Mouse (Mus musculus) stomach, postnatal 0 days (tissue): ENCODE results near the gene Nploc4. TPM values are rescaled to one million over a fixed set of nuclear protein-coding genes. Genes with fewer than 3 reads are reported as not detected.

Experiments used
- ATAC-seq: fragments of 200-750 bp; cut with Nextera tagmentation; 2 replicates; pipeline ENCODE4 v1.8.0; 2017; ENCODE audit not compliant: low FRiP score, low TSS enrichment
- DNase-seq: peaks from one replicate; pipeline ENCODE4 v3.0.0-alpha.2; 2016; ENCODE audit warnings: low spot score
- H3K27ac ChIP-seq: fragments of 300-500 bp; sonication (generic); replicated peaks from 2 replicates; pipeline ENCODE4 v1.5.1; 2014; ENCODE audit warnings: mild to moderate bottlenecking, control low read depth
- H3K27me3 ChIP-seq: fragments of 300-500 bp; sonication (generic); 2 replicates; pipeline ENCODE4 v1.6.1; 2014; ENCODE audit warnings: low read length; ENCODE audit not compliant: control insufficient read depth, insufficient read depth
- H3K36me3 ChIP-seq: fragments of 300-500 bp; sonication (generic); 2 replicates; pipeline ENCODE4 v1.6.1; 2014; ENCODE audit warnings: low read length, mixed read lengths; ENCODE audit not compliant: control insufficient read depth, insufficient read depth
- H3K4me1 ChIP-seq: fragments of 300-500 bp; sonication (generic); replicated peaks from 2 replicates; pipeline ENCODE4 v1.6.1; 2014; ENCODE audit warnings: antibody characterized with exemption; ENCODE audit not compliant: control insufficient read depth, insufficient read depth
- H3K4me2 ChIP-seq: fragments of 300-500 bp; sonication (generic); replicated peaks from 2 replicates; pipeline ENCODE4 v1.6.1; 2014; ENCODE audit warnings: low read depth, mild to moderate bottlenecking, control low read depth, moderate library complexity
- H3K4me3 ChIP-seq: fragments of 300-500 bp; sonication (generic); 2 replicates; pipeline ENCODE4 v1.5.1; 2014; ENCODE audit warnings: low read depth, low read length, control low read depth
- H3K9ac ChIP-seq: fragments of 300-500 bp; sonication (generic); 2 replicates; pipeline ENCODE4 v1.6.1; 2014; ENCODE audit warnings: mild to moderate bottlenecking, low read length, control low read depth, mixed read lengths
- H3K9me3 ChIP-seq: fragments of 300-500 bp; sonication (generic); 2 replicates; pipeline ENCODE4 v1.6.1; 2016; ENCODE audit warnings: low read length; ENCODE audit not compliant: control insufficient read depth
- CTCF ChIP-seq: IDR thresholded peaks from 2 replicates; pipeline ENCODE4 v1.5.1; 2016; ENCODE audit warnings: antibody characterized with exemption, low read depth, mild to moderate bottlenecking, moderate library complexity
- EP300 ChIP-seq: optimal IDR thresholded peaks from 2 replicates; pipeline ENCODE3; 2016; ENCODE audit warnings: antibody characterized with exemption
- WGBS: fragments of 180-500 bp; shearing (Covaris S2); extraction: QIAGEN DNeasy Blood & Tissue Kit; methylation state at CpG from one replicate; pipeline ENCODE4 v1.1.7; 2014; 5-methylcytosine and 5-hydroxymethylcytosine counted together
- polyA plus RNA-seq: library from polyadenylated mRNA; unstranded; fragments of >200 nt; fragmentation: Nextera tagmentation; extraction: Ambion mirVana; gene quantifications from 2 replicates; pipeline ENCODE4 v1.2.1, GENCODE M21; 2015

The Nploc4 gene
- 15.7 and 17.9 TPM in 2 replicates for polyA plus RNA-seq

DNA sequence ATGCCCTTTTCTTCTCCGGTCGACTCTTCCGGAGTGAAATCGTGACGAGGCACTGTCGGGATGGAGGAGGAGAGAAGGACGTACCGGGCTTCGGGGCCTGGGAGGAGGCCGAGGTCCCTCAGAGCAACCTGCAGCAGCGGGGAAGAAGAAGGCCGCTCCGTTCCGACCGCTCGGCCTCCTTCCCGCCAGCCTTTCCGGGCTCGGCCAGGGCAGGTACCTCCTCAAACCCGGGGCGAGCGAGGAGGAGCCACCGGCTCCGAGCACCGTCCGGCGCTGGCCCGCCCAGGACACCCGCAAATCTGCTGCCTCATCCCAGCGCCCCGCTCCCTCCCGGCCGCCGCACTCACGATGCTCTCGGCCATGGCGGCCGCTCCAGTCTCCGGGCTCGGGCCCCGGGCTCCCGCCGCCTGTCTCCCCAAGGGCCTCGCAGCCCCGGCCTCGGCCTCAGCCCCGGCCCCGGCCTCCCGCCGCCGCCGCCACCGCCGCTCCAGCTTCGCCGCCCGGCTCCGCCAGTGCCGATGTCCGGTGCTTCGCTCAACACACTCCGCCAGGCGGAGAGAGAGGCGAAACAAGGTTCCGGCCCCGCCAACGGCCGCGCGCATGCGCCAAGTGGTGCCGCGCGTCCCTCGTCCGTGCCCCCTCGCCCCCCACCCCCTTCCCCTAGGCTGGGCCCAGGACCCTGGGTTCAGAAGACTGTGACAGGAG is at the start of gene Nploc4:
Gene Nploc4, minus strand, starts transcription at position 557 of the 705 bp plus-strand sequence.
- peak within 1 kb of the TSS; percentile 86 for H3K27ac ChIP-seq
- WGBS = 2% methylated on average over 55 of the region's 77 CpGs
- peak; percentile 86 for ATAC-seq
- H3K9me3 ChIP-seq = no peaks in the 10 kb centered on the region
- peak; percentile 90 for DNase-seq
- H3K36me3 ChIP-seq = peaks cover 8% of the 10 kb centered on the region
- peak within 1 kb of the TSS; percentile 99 for H3K4me3 ChIP-seq
- H3K27me3 ChIP-seq = no peaks in the 10 kb centered on the region
- H3K4me1 ChIP-seq = no peaks in the 10 kb centered on the region
- peak within 1 kb of the TSS; percentile 95 for H3K9ac ChIP-seq
- TF ChIP-seq EP300 (no peak), CTCF (peak; percentile 32; the same call in 1 of the 2 replicates)
- H3K4me2 ChIP-seq = peak within 1 kb of the TSS; percentile 80

DNA sequence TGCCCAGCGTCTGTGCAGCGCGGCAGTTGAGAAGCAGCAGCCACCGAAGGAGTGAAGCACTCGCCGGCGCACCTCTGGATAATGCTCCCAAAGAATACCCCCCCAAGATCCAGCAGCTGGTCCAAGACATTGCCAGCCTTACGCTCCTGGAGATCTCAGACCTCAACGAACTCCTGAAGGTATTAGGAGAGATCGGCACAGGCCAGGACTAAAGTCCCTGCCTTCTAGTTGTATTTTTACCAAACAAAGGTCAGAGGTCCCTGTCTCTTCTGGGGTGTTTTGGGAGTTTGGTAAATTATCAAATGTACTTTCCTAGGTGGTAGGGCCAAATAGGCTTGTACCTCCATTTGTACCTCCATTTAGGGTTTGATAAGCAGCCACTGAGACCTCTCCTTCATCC is 47.7 kb upstream of the Nploc4 start:
- no peak for DNase-seq
- Histone ChIP-seq H3K9ac (peak overlapping the region; percentile 89), H3K27me3 (no peaks in the 10 kb centered on the region), H3K36me3 (peaks cover 19% of the 10 kb centered on the region), H3K4me1 (no peaks in the 10 kb centered on the region; the same call in 1 of the 2 replicates), H3K4me3 (peak overlapping the region; percentile 94), H3K4me2 (peak overlapping the region; percentile 79), H3K27ac (0 out of 2 replicates have a peak overlapping the region, but pooled peaks have one; percentile 75), H3K9me3 (no peaks in the 10 kb centered on the region)
- ATAC-seq = no peak
- 6% methylated on average over 10 of the region's 10 CpGs for WGBS
- TF ChIP-seq EP300 (no peak), CTCF (no peak)

DNA sequence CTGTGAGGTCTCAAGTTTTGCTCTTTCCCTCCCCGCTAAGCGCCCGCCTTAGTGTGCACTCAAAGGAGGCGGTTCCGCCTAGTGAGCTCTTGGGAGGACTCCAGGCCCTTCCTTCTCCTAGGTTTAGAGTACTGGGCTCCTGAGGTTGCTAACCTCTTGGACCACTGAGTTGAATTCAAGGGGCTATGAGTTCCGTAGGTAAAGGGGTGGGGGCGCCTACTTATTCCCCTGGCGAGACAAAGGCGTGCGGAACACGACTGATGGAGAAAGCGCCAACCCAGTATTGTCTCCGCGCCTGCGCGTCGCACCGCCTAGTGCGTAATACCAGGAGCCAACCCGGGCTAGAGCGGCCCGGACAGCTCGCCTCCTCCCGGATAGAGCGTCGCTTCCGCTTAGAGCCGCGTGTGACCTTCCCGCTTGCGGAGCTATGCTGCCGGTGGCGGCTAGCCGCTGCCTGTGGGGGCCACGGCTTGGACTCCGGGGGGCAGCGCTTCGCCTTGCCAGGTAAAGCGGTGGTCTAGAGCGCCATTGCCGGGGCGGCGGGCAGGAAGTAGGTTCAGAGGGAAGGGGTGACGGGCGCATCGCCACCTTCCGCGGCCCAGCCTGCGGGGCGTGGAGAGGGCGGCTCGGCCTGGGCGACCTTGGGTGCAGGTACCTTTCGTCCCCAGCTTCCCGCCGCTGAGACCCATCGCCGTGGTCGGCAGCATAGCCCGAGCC is 46.9 kb upstream of the Nploc4 start, which contains the start of gene Mrpl12:
Gene Mrpl12, plus strand, starts transcription at position 349 of the 717 bp plus-strand sequence.
- H3K36me3 ChIP-seq = peaks cover 25% of the 10 kb centered on the region
- DNase-seq (peak; percentile 94), ATAC-seq (peak; percentile 88)
- H3K27me3 ChIP-seq = no peaks in the 10 kb centered on the region
- peak within 1 kb of the TSS; percentile 75 for H3K27ac ChIP-seq
- no peaks in the 10 kb centered on the region; the same call in 1 of the 2 replicates for H3K4me1 ChIP-seq
- H3K4me3 ChIP-seq = peak within 1 kb of the TSS; percentile 94
- H3K4me2 ChIP-seq = peak within 1 kb of the TSS; percentile 79
- TF ChIP-seq EP300 (no peak), CTCF (no peak; the same call in 1 of the 2 replicates)
- no peaks in the 10 kb centered on the region for H3K9me3 ChIP-seq
- WGBS = under 1% methylated on average over 60 of the region's 60 CpGs
- peak within 1 kb of the TSS; percentile 89 for H3K9ac ChIP-seq

DNA sequence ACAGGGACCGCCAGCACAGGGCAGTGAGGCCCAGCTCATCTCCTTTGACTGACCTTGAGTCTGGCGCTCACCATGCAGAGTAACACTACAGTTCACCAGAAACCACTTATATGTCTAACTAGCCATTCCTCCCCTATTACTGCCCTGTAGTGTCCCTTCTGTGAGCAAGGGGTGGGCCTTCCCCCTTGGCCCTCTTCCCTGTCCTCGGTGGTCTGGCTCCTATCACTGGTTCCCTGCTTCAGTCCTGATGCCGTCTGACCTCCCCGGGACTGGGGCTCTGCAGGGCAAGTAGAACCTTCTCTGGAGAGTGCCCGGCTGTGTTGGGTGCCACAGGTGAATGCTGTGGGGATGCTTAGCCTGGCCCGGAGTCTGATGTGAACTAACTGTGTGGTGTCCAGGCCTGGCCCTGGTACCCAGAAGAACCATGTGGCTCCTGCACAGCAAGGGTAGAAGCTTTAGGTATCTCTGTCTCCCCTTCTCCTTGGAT is 46.0 kb upstream of the Nploc4 start:
- Histone ChIP-seq H3K4me1 (no peaks in the 10 kb centered on the region; the same call in 1 of the 2 replicates), H3K9ac (peak overlapping the region; percentile 89; the same call in 1 of the 2 replicates), H3K4me2 (no peak overlapping the region; the same call in 1 of the 2 replicates), H3K36me3 (peaks cover 34% of the 10 kb centered on the region), H3K27ac (peak overlapping the region; percentile 75; the same call in 1 of the 2 replicates), H3K9me3 (no peaks in the 10 kb centered on the region), H3K4me3 (no peak overlapping the region), H3K27me3 (no peaks in the 10 kb centered on the region)
- WGBS = 83% methylated on average over 7 of the region's 7 CpGs
- ATAC-seq (no peak), DNase-seq (no peak)
- TF ChIP-seq EP300 = no peak
- TF ChIP-seq CTCF = no peak

DNA sequence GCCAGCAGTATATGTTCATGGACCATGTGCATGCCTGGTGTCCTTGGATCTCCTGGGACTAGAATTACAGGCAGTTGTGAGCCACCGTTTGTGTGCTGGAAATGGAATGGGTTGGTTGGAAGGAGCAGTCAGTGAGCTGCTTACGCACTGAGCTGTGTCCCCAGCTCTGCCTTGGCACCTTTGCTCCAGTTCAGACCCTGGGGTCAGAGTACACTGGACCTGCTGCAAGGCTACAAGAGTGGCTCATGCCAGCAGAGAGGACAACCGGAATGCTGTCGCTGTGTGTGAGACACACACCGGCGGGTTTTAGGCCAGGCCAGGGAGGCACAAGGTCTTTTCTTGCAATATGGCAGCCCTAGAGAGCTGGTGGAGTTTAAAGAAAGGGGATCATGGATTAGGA is 34.5 kb upstream of the Nploc4 start:
- peaks cover 31% of the 10 kb centered on the region for H3K36me3 ChIP-seq
- no peaks in the 10 kb centered on the region for H3K27me3 ChIP-seq
- no peak overlapping the region for H3K27ac ChIP-seq
- no peak overlapping the region for H3K9ac ChIP-seq
- no peak overlapping the region for H3K4me3 ChIP-seq
- H3K4me1 ChIP-seq = no peaks in the 10 kb centered on the region; the same call in 1 of the 2 replicates
- 97% methylated on average over 6 of the region's 6 CpGs for WGBS
- H3K9me3 ChIP-seq = no peaks in the 10 kb centered on the region
- TF ChIP-seq CTCF = no peak
- no peak for TF ChIP-seq EP300
- DNase-seq = no peak
- no peak for ATAC-seq
- no peak overlapping the region for H3K4me2 ChIP-seq
